Mouse (Mus musculus) limb, embryonic 15.5 days (tissue): Measurements from ENCODE around the gene Tmem108. TPM values are rescaled to one million over a fixed set of nuclear protein-coding genes. Genes with fewer than 3 reads are reported as not detected.

ENCODE experiments used
- ATAC-seq: fragments of 200-750 bp; cut with Nextera tagmentation; 2 replicates; pipeline ENCODE4 v1.8.0; 2017; ENCODE audit warnings: low read depth, moderate TSS enrichment; ENCODE audit not compliant: insufficient number of reproducible peaks, low FRiP score, low TSS enrichment
- H3K27ac ChIP-seq: fragments of 300-500 bp; sonication (generic); 2 replicates; pipeline ENCODE4 v1.5.1; 2015; ENCODE audit warnings: moderate library complexity, mild to moderate bottlenecking, inconsistent platforms
- H3K27me3 ChIP-seq: fragments of 300-500 bp; sonication (generic); 2 replicates; pipeline ENCODE4 v1.6.1; 2015; ENCODE audit warnings: inconsistent platforms
- H3K36me3 ChIP-seq: fragments of 300-500 bp; sonication (generic); 2 replicates; pipeline ENCODE4 v1.6.1; 2015; ENCODE audit warnings: inconsistent platforms
- H3K4me1 ChIP-seq: fragments of 300-500 bp; sonication (generic); 2 replicates; pipeline ENCODE4 v1.6.1; 2015; ENCODE audit warnings: inconsistent platforms
- H3K4me2 ChIP-seq: fragments of 300-500 bp; sonication (generic); 2 replicates; pipeline ENCODE4 v1.6.1; 2015; ENCODE audit warnings: mild to moderate bottlenecking, inconsistent platforms
- H3K4me3 ChIP-seq: fragments of 300-500 bp; sonication (generic); 2 replicates; pipeline ENCODE4 v1.5.1; 2015; ENCODE audit warnings: mild to moderate bottlenecking, inconsistent platforms
- H3K9ac ChIP-seq: fragments of 300-500 bp; sonication (generic); 2 replicates; pipeline ENCODE4 v1.6.1; 2015; ENCODE audit warnings: inconsistent platforms
- H3K9me3 ChIP-seq: fragments of 300-500 bp; sonication (generic); 2 replicates; pipeline ENCODE4 v1.6.1; 2016; ENCODE audit warnings: inconsistent platforms
- WGBS: fragments of 180-500 bp; shearing (Covaris S2); methylation state at CpG from one replicate; pipeline ENCODE4 v1.1.7; 2015; 5-methylcytosine and 5-hydroxymethylcytosine counted together
- polyA plus RNA-seq: library from polyadenylated mRNA; unstranded; fragments of >200 nt; fragmentation: Nextera tagmentation; extraction: Ambion mirVana; gene quantifications from 2 replicates; pipeline ENCODE4 v1.2.1, GENCODE M21; 2015

Tmem108 gene
- polyA plus RNA-seq, 1 experiment from 2014 or later = 6.4 TPM

- no peak overlapping the region for H3K9ac ChIP-seq
- H3K9me3 ChIP-seq = no peaks in the 10 kb centered on the region
- H3K4me2 ChIP-seq = no peak overlapping the region
- WGBS = 81% methylated on average over 7 of the region's 7 CpGs
- no peak overlapping the region for H3K27ac ChIP-seq
- H3K4me3 ChIP-seq = no peak overlapping the region
- H3K27me3 ChIP-seq = peaks cover 23% of the 10 kb centered on the region
- ATAC-seq = no peak
- H3K36me3 ChIP-seq = no peaks in the 10 kb centered on the region
- H3K4me1 ChIP-seq = peaks cover 17% of the 10 kb centered on the region
Observed at GRCm38 (mm10) chr9:103758246-103758645, 3.4 kb downstream of the Tmem108 start.

GRCm38 (mm10) chr9:103752618-103753017 is 9.0 kb downstream of the Tmem108 start:
- H3K27me3 ChIP-seq = no peaks in the 10 kb centered on the region
- no peak for ATAC-seq
- H3K4me1 ChIP-seq = no peaks in the 10 kb centered on the region
- no peak overlapping the region for H3K4me2 ChIP-seq
- 91% methylated on average over 10 of the region's 10 CpGs for WGBS
- no peak overlapping the region for H3K4me3 ChIP-seq
- H3K9ac ChIP-seq = no peak overlapping the region
- no peak overlapping the region for H3K27ac ChIP-seq
- H3K36me3 ChIP-seq = no peaks in the 10 kb centered on the region
- no peaks in the 10 kb centered on the region for H3K9me3 ChIP-seq

GRCm38 (mm10) chr9:103751568-103751967 is 10.1 kb downstream of the Tmem108 start:
- H3K4me3 ChIP-seq = no peak overlapping the region
- H3K4me1 ChIP-seq = no peaks in the 10 kb centered on the region
- no peaks in the 10 kb centered on the region for H3K36me3 ChIP-seq
- no peaks in the 10 kb centered on the region for H3K27me3 ChIP-seq
- H3K9me3 ChIP-seq = no peaks in the 10 kb centered on the region
- 48% methylated on average over 9 of the region's 9 CpGs for WGBS
- no peak overlapping the region for H3K4me2 ChIP-seq
- H3K27ac ChIP-seq = no peak overlapping the region
- ATAC-seq = no peak
- no peak overlapping the region for H3K9ac ChIP-seq

GRCm38 (mm10) chr9:103750491-103750890 is 11.1 kb downstream of the Tmem108 start:
- Histone ChIP-seq H3K9me3 (no peaks in the 10 kb centered on the region), H3K27me3 (no peaks in the 10 kb centered on the region), H3K4me1 (no peaks in the 10 kb centered on the region), H3K36me3 (no peaks in the 10 kb centered on the region), H3K4me3 (no peak overlapping the region), H3K27ac (no peak overlapping the region), H3K4me2 (no peak overlapping the region), H3K9ac (no peak overlapping the region)
- 79% methylated on average over 9 of the region's 9 CpGs for WGBS
- ATAC-seq = no peak

- no peak overlapping the region for H3K4me3 ChIP-seq
- H3K27ac ChIP-seq = no peak overlapping the region
- H3K4me2 ChIP-seq = no peak overlapping the region
- no peaks in the 10 kb centered on the region for H3K4me1 ChIP-seq
- no peaks in the 10 kb centered on the region for H3K36me3 ChIP-seq
- H3K9me3 ChIP-seq = no peaks in the 10 kb centered on the region
- H3K27me3 ChIP-seq = no peaks in the 10 kb centered on the region
- 80% methylated on average over 5 of the region's 5 CpGs for WGBS
- H3K9ac ChIP-seq = no peak overlapping the region
- ATAC-seq = no peak
Observed at GRCm38 (mm10) chr9:103746598-103746997, 15.0 kb downstream of the Tmem108 start.

GRCm38 (mm10) chr9:103740145-103740544 is 21.5 kb downstream of the Tmem108 start:
- no peaks in the 10 kb centered on the region for H3K9me3 ChIP-seq
- no peak overlapping the region for H3K27ac ChIP-seq
- no peaks in the 10 kb centered on the region for H3K27me3 ChIP-seq
- ATAC-seq = no peak
- H3K9ac ChIP-seq = no peak overlapping the region
- WGBS = 52% methylated on average over 12 of the region's 12 CpGs
- H3K36me3 ChIP-seq = no peaks in the 10 kb centered on the region
- no peak overlapping the region for H3K4me2 ChIP-seq
- H3K4me3 ChIP-seq = no peak overlapping the region
- no peaks in the 10 kb centered on the region for H3K4me1 ChIP-seq

- no peak overlapping the region for H3K9ac ChIP-seq
- H3K4me1 ChIP-seq = no peaks in the 10 kb centered on the region
- no peaks in the 10 kb centered on the region for H3K27me3 ChIP-seq
- ATAC-seq = no peak
- no peak overlapping the region for H3K4me3 ChIP-seq
- no peak overlapping the region for H3K4me2 ChIP-seq
- no peaks in the 10 kb centered on the region for H3K36me3 ChIP-seq
- WGBS = 80% methylated on average over 4 of the region's 4 CpGs
- no peak overlapping the region for H3K27ac ChIP-seq
- H3K9me3 ChIP-seq = no peaks in the 10 kb centered on the region
Observed at GRCm38 (mm10) chr9:103739062-103739461, 22.6 kb downstream of the Tmem108 start.

GRCm38 (mm10) chr9:103729716-103730115 is 31.9 kb downstream of the Tmem108 start:
- Histone ChIP-seq H3K27me3 (no peaks in the 10 kb centered on the region), H3K36me3 (no peaks in the 10 kb centered on the region), H3K4me2 (no peak overlapping the region), H3K9me3 (no peaks in the 10 kb centered on the region), H3K4me1 (no peaks in the 10 kb centered on the region), H3K4me3 (no peak overlapping the region), H3K9ac (no peak overlapping the region), H3K27ac (no peak overlapping the region)
- whole genome bisulfite sequencing = 83% methylated on average over 2 of the region's 2 CpGs
- no peak for ATAC-seq

GRCm38 (mm10) chr9:103726751-103727462 is 34.7 kb downstream of the Tmem108 start:
- 49% methylated on average over 16 of the region's 16 CpGs for WGBS
- ATAC-seq = no peak

GRCm38 (mm10) chr9:103725497-103725896 is 36.1 kb downstream of the Tmem108 start:
- Histone ChIP-seq H3K4me2 (no peak overlapping the region), H3K9ac (no peak overlapping the region), H3K36me3 (no peaks in the 10 kb centered on the region), H3K27me3 (no peaks in the 10 kb centered on the region), H3K4me3 (no peak overlapping the region), H3K4me1 (no peaks in the 10 kb centered on the region), H3K9me3 (no peaks in the 10 kb centered on the region), H3K27ac (no peak overlapping the region)
- WGBS = 88% methylated on average over 7 of the region's 7 CpGs
- ATAC-seq = no peak

More at GRCm38 (mm10) chr9:103726751-103727462, 34.7 kb downstream of the Tmem108 start:
- no peaks in the 10 kb centered on the region for H3K36me3 ChIP-seq
- no peaks in the 10 kb centered on the region for H3K4me1 ChIP-seq
- no peak overlapping the region for H3K4me3 ChIP-seq
- no peak overlapping the region for H3K27ac ChIP-seq
- no peak overlapping the region for H3K9ac ChIP-seq
- no peak overlapping the region for H3K4me2 ChIP-seq
- no peaks in the 10 kb centered on the region for H3K9me3 ChIP-seq
- no peaks in the 10 kb centered on the region for H3K27me3 ChIP-seq

GRCm38 (mm10) chr9:103721486-103721885 is 40.2 kb downstream of the Tmem108 start:
- no peak overlapping the region for H3K27ac ChIP-seq
- no peaks in the 10 kb centered on the region for H3K27me3 ChIP-seq
- WGBS = 86% methylated on average over 3 of the region's 3 CpGs
- no peak overlapping the region for H3K4me3 ChIP-seq
- H3K9ac ChIP-seq = no peak overlapping the region
- ATAC-seq = no peak
- no peaks in the 10 kb centered on the region for H3K4me1 ChIP-seq
- H3K36me3 ChIP-seq = no peaks in the 10 kb centered on the region
- H3K9me3 ChIP-seq = no peaks in the 10 kb centered on the region
- no peak overlapping the region for H3K4me2 ChIP-seq

GRCm38 (mm10) chr9:103721081-103721480 is 40.6 kb downstream of the Tmem108 start:
- H3K9me3 ChIP-seq = no peaks in the 10 kb centered on the region
- H3K9ac ChIP-seq = no peak overlapping the region
- H3K27ac ChIP-seq = no peak overlapping the region
- no peaks in the 10 kb centered on the region for H3K4me1 ChIP-seq
- H3K27me3 ChIP-seq = no peaks in the 10 kb centered on the region
- H3K36me3 ChIP-seq = no peaks in the 10 kb centered on the region
- H3K4me3 ChIP-seq = no peak overlapping the region
- H3K4me2 ChIP-seq = no peak overlapping the region
- 82% methylated on average over 8 of the region's 8 CpGs for WGBS
- no peak for ATAC-seq

GRCm38 (mm10) chr9:103720021-103720420 is 41.6 kb downstream of the Tmem108 start:
- no peaks in the 10 kb centered on the region for H3K27me3 ChIP-seq
- WGBS = 85% methylated on average over 11 of the region's 11 CpGs
- H3K9me3 ChIP-seq = no peaks in the 10 kb centered on the region
- no peak for ATAC-seq
- no peak overlapping the region for H3K27ac ChIP-seq
- H3K4me3 ChIP-seq = no peak overlapping the region
- H3K4me1 ChIP-seq = no peaks in the 10 kb centered on the region
- no peak overlapping the region for H3K9ac ChIP-seq
- H3K36me3 ChIP-seq = no peaks in the 10 kb centered on the region
- H3K4me2 ChIP-seq = no peak overlapping the region
